Mouse (Mus musculus): Measurements from ENCODE around the gene Maco1.

- TF ChIP-seq POLR2A (IDR thresholded peaks at IDR 0.05; ENCODE audit: insufficient read depth, low read depth, low read length) = no peak
- no peak for TF ChIP-seq CTCF (IDR thresholded peaks at IDR 0.05; ENCODE audit: insufficient read depth, low read depth, low read length)
Observed at GRCm38 (mm10) chr4:134766904-134767425, 86.2 kb downstream of the Maco1 start.

Measured in olfactory bulb, adult 2 months (tissue).